Mouse (Mus musculus) hindbrain, embryonic 14.5 days (tissue): ENCODE results near the gene Prkar2b. TPM values are rescaled to one million over a fixed set of nuclear protein-coding genes. Genes with fewer than 3 reads are reported as not detected.

Source experiments
- ATAC-seq: fragments of 200-750 bp; cut with Nextera tagmentation; 2 replicates; pipeline ENCODE4 v1.8.0; 2017; ENCODE audit warnings: moderate number of reproducible peaks, mild to moderate bottlenecking, moderate TSS enrichment, moderate library complexity; ENCODE audit not compliant: low FRiP score
- DNase-seq: peaks from one replicate; pipeline ENCODE4 v3.0.0-alpha.2; 2015; ENCODE audit warnings: low spot score
- H3K27ac ChIP-seq: fragments of 300-500 bp; sonication (generic); 2 replicates; pipeline ENCODE4 v1.5.1; 2014; ENCODE audit warnings: mild to moderate bottlenecking, moderate library complexity
- H3K27me3 ChIP-seq: fragments of 300-500 bp; sonication (generic); 2 replicates; pipeline ENCODE4 v1.6.1; 2014; ENCODE audit warnings: mild to moderate bottlenecking, low read length, mixed read lengths; ENCODE audit not compliant: control insufficient read depth, insufficient read depth
- H3K36me3 ChIP-seq: fragments of 300-500 bp; sonication (generic); replicated peaks from 2 replicates; pipeline ENCODE4 v1.6.1; 2014; ENCODE audit not compliant: control insufficient read depth, insufficient read depth
- H3K4me1 ChIP-seq: fragments of 300-500 bp; sonication (generic); replicated peaks from 2 replicates; pipeline ENCODE4 v1.6.1; 2014; ENCODE audit warnings: antibody characterized with exemption, low read length, mixed read lengths; ENCODE audit not compliant: control insufficient read depth, insufficient read depth
- H3K4me2 ChIP-seq: fragments of 300-500 bp; sonication (generic); replicated peaks from 2 replicates; pipeline ENCODE4 v1.6.1; 2014; ENCODE audit warnings: mild to moderate bottlenecking, moderate library complexity
- H3K4me3 ChIP-seq: fragments of 300-500 bp; sonication (generic); replicated peaks from 2 replicates; pipeline ENCODE4 v1.5.1; 2014; ENCODE audit warnings: mild to moderate bottlenecking, low read length
- H3K9ac ChIP-seq: fragments of 300-500 bp; sonication (generic); 2 replicates; pipeline ENCODE4 v1.6.1; 2014
- H3K9me3 ChIP-seq: fragments of 300-500 bp; sonication (generic); 2 replicates; pipeline ENCODE4 v1.6.1; 2016; ENCODE audit warnings: low read length; ENCODE audit not compliant: control insufficient read depth
- WGBS: fragments of 180-500 bp; shearing (Covaris S2); extraction: QIAGEN DNeasy Blood & Tissue Kit; methylation state at CpG from one replicate; pipeline ENCODE4 v1.1.7; 2014; 5-methylcytosine and 5-hydroxymethylcytosine counted together
- polyA plus RNA-seq: library from polyadenylated mRNA; unstranded; fragments of >200 nt; fragmentation: Nextera tagmentation; extraction: Ambion mirVana; gene quantifications from 2 replicates; pipeline ENCODE4 v1.2.1, GENCODE M21; 2014

The Prkar2b gene
- polyA plus RNA-seq, 1 experiment from 2014 or later = 169 TPM

- Histone ChIP-seq H3K27ac (no peak overlapping the region), H3K9me3 (no peaks in the 10 kb centered on the region; the same call in 1 of the 2 replicates), H3K36me3 (no peaks in the 10 kb centered on the region), H3K27me3 (no peaks in the 10 kb centered on the region), H3K9ac (no peak overlapping the region), H3K4me2 (no peak overlapping the region), H3K4me1 (no peaks in the 10 kb centered on the region), H3K4me3 (no peak overlapping the region)
- DNase-seq = no peak
- no peak for ATAC-seq
- WGBS = 79% methylated on average over 10 of the region's 10 CpGs
Measured at GRCm38 (mm10) chr12:32075831-32076715, 15.0 kb upstream of the Prkar2b start.

GRCm38 (mm10) chr12:32074271-32074670, 13.2 kb upstream of the Prkar2b start:
- no peak overlapping the region for H3K4me2 ChIP-seq
- 27% methylated on average over 6 of the region's 6 CpGs for WGBS
- H3K27ac ChIP-seq = no peak overlapping the region
- no peaks in the 10 kb centered on the region for H3K36me3 ChIP-seq
- H3K27me3 ChIP-seq = no peaks in the 10 kb centered on the region
- H3K4me3 ChIP-seq = no peak overlapping the region
- no peaks in the 10 kb centered on the region; the same call in 1 of the 2 replicates for H3K9me3 ChIP-seq
- H3K9ac ChIP-seq = no peak overlapping the region
- DNase-seq (no peak), ATAC-seq (no peak)
- H3K4me1 ChIP-seq = no peaks in the 10 kb centered on the region

GRCm38 (mm10) chr12:32066004-32066403, 4.9 kb upstream of the Prkar2b start:
- WGBS = 31% methylated on average over 5 of the region's 5 CpGs
- H3K36me3 ChIP-seq = no peaks in the 10 kb centered on the region
- H3K4me3 ChIP-seq = no peak overlapping the region
- H3K9me3 ChIP-seq = no peaks in the 10 kb centered on the region
- DNase-seq = no peak
- no peak overlapping the region for H3K9ac ChIP-seq
- no peaks in the 10 kb centered on the region for H3K27me3 ChIP-seq
- peaks cover 3% of the 10 kb centered on the region; the same call in 1 of the 2 replicates for H3K4me1 ChIP-seq
- no peak for ATAC-seq
- no peak overlapping the region for H3K4me2 ChIP-seq
- no peak overlapping the region for H3K27ac ChIP-seq

GRCm38 (mm10) chr12:32060247-32061089, 628 bp downstream of the Prkar2b start:
- Histone ChIP-seq H3K36me3 (no peaks in the 10 kb centered on the region), H3K4me3 (peak overlapping the region; percentile 95), H3K9ac (peak overlapping the region; percentile 98), H3K27ac (peak overlapping the region; percentile 99), H3K4me2 (peak overlapping the region; percentile 52), H3K27me3 (no peaks in the 10 kb centered on the region), H3K9me3 (no peaks in the 10 kb centered on the region), H3K4me1 (peaks cover 34% of the 10 kb centered on the region)
- ATAC-seq (peak; percentile 79), DNase-seq (peak; percentile 63)
- under 1% methylated on average over 49 of the region's 66 CpGs for WGBS

GRCm38 (mm10) chr12:32059707-32060106, 1.4 kb downstream of the Prkar2b start:
- peak; percentile 57 for DNase-seq
- Histone ChIP-seq H3K27ac (peak overlapping the region; percentile 99), H3K4me2 (peak overlapping the region; percentile 52), H3K4me3 (peak overlapping the region; percentile 95), H3K9ac (peak overlapping the region; percentile 98), H3K4me1 (peaks cover 36% of the 10 kb centered on the region), H3K36me3 (no peaks in the 10 kb centered on the region), H3K9me3 (no peaks in the 10 kb centered on the region), H3K27me3 (no peaks in the 10 kb centered on the region)
- no peak for ATAC-seq
- 3% methylated on average over 6 of the region's 6 CpGs for WGBS

GRCm38 (mm10) chr12:32059135-32059534, 2.0 kb downstream of the Prkar2b start:
- H3K36me3 ChIP-seq = no peaks in the 10 kb centered on the region
- H3K27ac ChIP-seq = peak overlapping the region; percentile 99
- H3K4me1 ChIP-seq = peaks cover 41% of the 10 kb centered on the region
- H3K27me3 ChIP-seq = no peaks in the 10 kb centered on the region
- H3K9ac ChIP-seq = peak overlapping the region; percentile 98
- H3K4me2 ChIP-seq = peak overlapping the region; percentile 52
- H3K4me3 ChIP-seq = peak overlapping the region; percentile 95
- H3K9me3 ChIP-seq = no peaks in the 10 kb centered on the region
- WGBS = 15% methylated on average over 2 of the region's 2 CpGs
- no peak for DNase-seq
- ATAC-seq = no peak

- Histone ChIP-seq H3K9me3 (no peaks in the 10 kb centered on the region), H3K4me1 (peaks cover 50% of the 10 kb centered on the region)
Measured at GRCm38 (mm10) chr12:32057461-32058199, 3.5 kb downstream of the Prkar2b start.

GRCm38 (mm10) chr12:32055797-32056196, 5.3 kb downstream of the Prkar2b start:
- H3K27me3 ChIP-seq = no peaks in the 10 kb centered on the region
- H3K9me3 ChIP-seq = no peaks in the 10 kb centered on the region
- H3K4me2 ChIP-seq = no peak overlapping the region
- no peaks in the 10 kb centered on the region for H3K36me3 ChIP-seq
- H3K4me3 ChIP-seq = no peak overlapping the region
- peaks cover 46% of the 10 kb centered on the region for H3K4me1 ChIP-seq
- DNase-seq (no peak), ATAC-seq (no peak)
- WGBS = 92% methylated on average over 3 of the region's 3 CpGs
- no peak overlapping the region for H3K27ac ChIP-seq
- H3K9ac ChIP-seq = no peak overlapping the region

More at GRCm38 (mm10) chr12:32057461-32058199, 3.5 kb downstream of the Prkar2b start:
- H3K27ac ChIP-seq = no peak overlapping the region
- no peaks in the 10 kb centered on the region for H3K27me3 ChIP-seq
- H3K36me3 ChIP-seq = no peaks in the 10 kb centered on the region
- peak overlapping the region; percentile 95 for H3K4me3 ChIP-seq
- H3K4me2 ChIP-seq = peak overlapping the region; percentile 52
- ATAC-seq (no peak), DNase-seq (no peak)
- WGBS = 67% methylated on average over 12 of the region's 12 CpGs
- H3K9ac ChIP-seq = peak overlapping the region; percentile 45; the same call in 1 of the 2 replicates
